Mouse (Mus musculus): ENCODE measurements around the gene Zfp683.
A peak's percentile ranks its signal among the peaks of the same experiment; 100 is the strongest.

The Zfp683 gene

GRCm38 (mm10) chr4:134094004-134094564 is 40.4 kb downstream of the Zfp683 start:
- DNase-seq, result no peak

DNA sequence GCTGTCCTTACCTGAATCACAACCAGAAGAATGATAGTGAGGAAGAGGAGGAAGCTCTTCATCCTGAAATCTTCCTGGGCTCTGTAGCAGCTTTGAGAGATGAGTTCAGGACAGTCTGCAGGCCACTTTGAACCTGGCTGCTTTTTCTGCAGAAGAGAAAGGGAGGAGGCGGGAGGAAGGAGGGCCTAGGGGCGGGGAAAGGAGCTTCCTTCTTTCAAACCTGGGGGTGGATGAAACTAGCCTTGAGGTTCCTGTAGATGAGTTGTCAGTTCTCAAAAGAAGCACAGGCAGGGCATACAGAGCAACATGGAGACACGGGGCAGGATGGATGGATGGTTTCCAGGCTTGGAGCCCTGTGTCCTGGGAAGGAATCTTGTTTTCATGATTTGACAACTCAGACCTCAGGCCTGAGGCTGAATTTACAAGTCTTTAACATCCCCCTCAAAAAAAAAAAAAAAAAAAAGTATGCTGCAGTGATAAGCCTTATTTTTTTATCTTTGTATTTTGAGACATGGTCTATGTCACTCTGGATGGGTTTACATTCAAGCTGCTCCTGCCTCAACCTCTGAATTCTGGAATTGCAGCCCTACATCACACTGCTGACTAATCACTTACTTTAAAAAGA is 41.4 kb downstream of the Zfp683 start, which contains the start of gene Cd52:
Gene Cd52, minus strand, starts transcription at position 160 of the 625 bp plus-strand sequence.
- DNase-seq, result no peak

DNA sequence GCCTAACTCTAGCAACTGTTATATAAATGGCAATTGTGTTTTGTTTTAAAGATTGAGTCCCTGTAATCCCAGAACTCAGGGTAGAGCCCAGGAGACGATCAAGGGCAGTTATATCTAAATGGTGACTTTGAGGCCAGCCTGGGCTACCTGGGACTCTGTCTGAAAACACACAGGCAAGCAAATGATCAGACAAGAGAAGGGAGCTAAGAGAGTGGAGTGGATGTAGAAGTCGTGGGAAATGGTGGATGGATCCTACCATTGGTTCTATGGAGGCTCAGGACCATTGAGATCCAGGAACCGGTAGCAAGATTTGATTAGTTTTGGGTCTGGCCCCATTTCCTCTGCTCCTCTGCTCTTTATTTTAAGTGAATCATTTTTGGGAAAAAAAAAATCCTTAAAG is 42.5 kb downstream of the Zfp683 start:
- DNase-seq, result no peak

DNA sequence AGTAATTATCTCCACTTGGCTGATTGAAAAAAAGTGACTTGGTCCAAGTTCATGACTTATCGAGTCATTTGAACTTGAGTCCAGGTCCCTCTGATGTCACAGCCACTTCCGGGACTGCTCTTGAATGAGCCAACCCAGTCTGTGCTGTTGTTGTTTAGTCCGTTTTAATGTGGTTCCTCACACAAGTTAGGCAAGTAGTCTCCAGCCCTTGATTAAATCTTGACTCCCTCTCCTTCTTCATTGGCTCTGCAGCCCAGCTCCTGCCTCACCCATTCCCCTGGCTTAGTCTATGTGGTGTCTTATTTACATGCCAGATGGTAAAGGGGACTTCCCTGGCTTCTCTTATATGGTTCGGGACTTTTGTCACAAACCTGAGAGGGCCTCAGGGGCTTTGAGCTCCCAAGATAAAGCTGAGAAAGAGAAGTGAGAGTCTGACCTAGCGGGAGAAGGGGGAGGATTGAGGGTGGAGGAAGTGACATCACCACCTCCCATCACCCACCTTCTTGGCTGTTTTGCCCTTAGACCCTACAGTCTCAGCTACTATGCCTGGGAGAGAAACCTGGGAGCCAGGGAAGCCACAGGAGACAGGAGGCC is 43.5 kb downstream of the Zfp683 start:
- DNase-seq, result no peak

- no peak for DNase-seq
Measured at GRCm38 (mm10) chr4:134098628-134099027, 45.0 kb downstream of the Zfp683 start.

- DNase-seq, result no peak
Measured at GRCm38 (mm10) chr4:134100245-134100644, 46.6 kb downstream of the Zfp683 start.

DNA sequence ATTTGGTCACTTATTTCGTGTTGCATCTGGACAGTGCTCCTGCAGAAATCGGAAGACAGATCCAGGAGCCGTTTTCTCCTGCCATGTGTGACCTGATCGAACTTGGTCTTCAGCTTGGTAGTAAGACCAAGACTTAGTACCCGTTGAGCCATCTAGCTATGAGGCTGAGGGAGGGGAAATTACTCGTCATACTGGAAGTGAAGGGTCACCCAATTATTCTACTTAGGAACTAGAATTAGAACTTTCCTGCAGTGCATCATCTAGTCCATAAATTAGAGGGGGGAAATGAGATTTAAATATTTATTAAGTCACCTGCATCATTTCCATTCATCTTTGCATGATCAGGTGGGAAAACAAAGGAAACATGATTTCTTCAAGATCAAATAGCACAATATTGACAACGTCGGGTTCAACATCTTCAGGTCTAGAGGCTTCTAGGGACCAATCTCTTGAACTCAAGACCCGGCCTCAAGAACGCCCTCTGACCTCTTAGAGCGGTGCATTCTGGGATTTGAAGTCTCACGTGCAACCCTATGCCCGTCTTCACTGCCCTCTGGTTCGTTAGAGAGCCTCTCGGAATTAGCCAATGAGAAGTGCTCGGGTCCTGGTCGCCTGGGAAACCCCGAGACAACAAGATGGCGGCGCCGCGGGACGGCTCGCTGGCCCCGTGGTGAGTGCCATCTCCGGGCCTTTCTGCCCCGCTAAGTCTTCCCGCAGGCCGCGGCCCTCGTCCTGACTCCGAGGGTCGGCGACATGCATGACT is 48.5 kb downstream of the Zfp683 start, which contains the start of gene Ubxn11:
Gene Ubxn11, plus strand, starts transcription at position 592 of the 763 bp plus-strand sequence.
- peak; percentile 85 for DNase-seq

DNA sequence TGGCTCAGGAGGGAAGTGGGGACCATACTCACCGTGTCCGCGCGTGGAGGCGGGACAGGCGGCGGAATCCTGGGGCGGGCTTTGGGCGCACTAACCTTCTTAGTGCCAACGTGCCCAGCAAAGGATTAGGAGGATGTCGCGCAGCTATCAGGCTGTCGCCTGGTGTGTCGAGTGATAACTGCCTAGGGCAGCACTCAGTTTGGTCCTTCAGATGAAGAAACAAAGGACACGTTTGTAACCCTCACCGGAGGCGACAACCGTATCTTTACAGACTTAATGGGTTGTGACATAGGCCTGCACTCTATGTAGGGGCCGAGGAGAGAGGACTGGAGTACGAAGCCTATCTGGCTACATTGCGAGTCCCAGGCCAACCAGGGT is 49.1 kb downstream of the Zfp683 start:
- DNase-seq, result no peak

- no peak for DNase-seq
Measured at GRCm38 (mm10) chr4:134106105-134106504, 52.5 kb downstream of the Zfp683 start.

DNA sequence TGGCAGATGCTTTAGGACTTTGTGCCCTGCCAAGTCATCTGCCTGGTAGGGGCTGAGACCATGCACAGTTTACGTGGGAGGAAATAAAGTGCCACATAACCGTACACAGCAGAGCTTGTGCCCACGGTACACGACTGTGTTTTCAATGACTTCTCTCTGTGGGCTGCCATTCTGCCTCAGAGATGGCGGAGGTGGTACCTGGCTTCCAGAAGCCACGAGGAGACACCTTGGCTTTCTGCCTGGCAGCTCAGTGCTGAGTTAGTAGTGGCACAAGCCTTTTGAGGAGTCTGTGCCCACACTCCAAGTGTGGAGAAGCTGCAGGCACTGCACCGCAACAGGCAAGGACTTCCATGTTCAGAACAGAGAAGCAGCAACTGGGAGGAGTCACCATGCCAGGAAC is 54.1 kb downstream of the Zfp683 start:
- no peak for DNase-seq

- DNase-seq, result no peak
Measured at GRCm38 (mm10) chr4:134108196-134108595, 54.6 kb downstream of the Zfp683 start.
